Mouse (Mus musculus) liver, embryonic 16.5 days (tissue): ENCODE data around the gene Dmd. TPM values are rescaled to one million over a fixed set of nuclear protein-coding genes. Genes with fewer than 3 reads are reported as not detected.
"Not testable (repeated sequence)": the region's sequence is repeated elsewhere in the genome, so short reads cannot be mapped to it uniquely, and the experiment has no call there.

Experiments used
- ATAC-seq: fragments of 200-750 bp; cut with Nextera tagmentation; 2 replicates; pipeline ENCODE4 v1.8.0; 2017; ENCODE audit warnings: low read depth, mild to moderate bottlenecking, moderate number of reproducible peaks, moderate library complexity
- H3K27ac ChIP-seq: fragments of 300-500 bp; sonication (generic); 2 replicates; pipeline ENCODE4 v1.5.1; 2014; ENCODE audit warnings: mild to moderate bottlenecking, low read length
- H3K27me3 ChIP-seq: fragments of 300-500 bp; sonication (generic); 2 replicates; pipeline ENCODE4 v1.6.1; 2014; ENCODE audit warnings: low read depth, low read length, mixed read lengths; ENCODE audit not compliant: control insufficient read depth, insufficient read depth
- H3K36me3 ChIP-seq: fragments of 300-500 bp; sonication (generic); 2 replicates; pipeline ENCODE4 v1.6.1; 2014; ENCODE audit warnings: mild to moderate bottlenecking; ENCODE audit not compliant: control insufficient read depth, insufficient read depth
- H3K4me1 ChIP-seq: fragments of 300-500 bp; sonication (generic); 2 replicates; pipeline ENCODE4 v1.6.1; 2014; ENCODE audit warnings: low read depth, low read length, mixed read lengths; ENCODE audit not compliant: control insufficient read depth
- H3K4me2 ChIP-seq: fragments of 300-500 bp; sonication (generic); 2 replicates; pipeline ENCODE4 v1.6.1; 2014; ENCODE audit warnings: low read depth, low read length, mixed read lengths
- H3K4me3 ChIP-seq: fragments of 300-500 bp; sonication (generic); 2 replicates; pipeline ENCODE4 v1.5.1; 2014; ENCODE audit warnings: low read depth, mild to moderate bottlenecking, low read length
- H3K9ac ChIP-seq: fragments of 300-500 bp; sonication (generic); 2 replicates; pipeline ENCODE4 v1.6.1; 2014; ENCODE audit warnings: low read depth, low read length
- H3K9me3 ChIP-seq: fragments of 300-500 bp; sonication (generic); replicated peaks from 2 replicates; pipeline ENCODE4 v1.6.1; 2016; ENCODE audit warnings: low read length; ENCODE audit not compliant: control insufficient read depth
- WGBS: fragments of 180-500 bp; shearing (Covaris S2); extraction: QIAGEN DNeasy Blood & Tissue Kit; methylation state at CpG from one replicate; pipeline ENCODE4 v1.1.7; 2014; ENCODE audit not compliant: insufficient replicate concordance; 5-methylcytosine and 5-hydroxymethylcytosine counted together
- polyA plus RNA-seq: library from polyadenylated mRNA; unstranded; fragments of >200 nt; fragmentation: Nextera tagmentation; extraction: Ambion mirVana; gene quantifications from 2 replicates; pipeline ENCODE4 v1.2.1, GENCODE M21; 2015

Dmd gene
- polyA plus RNA-seq, 1 experiment from 2014 or later: 10.0 TPM

GRCm38 (mm10) chrX:83674998-83675397 lies 726.3 kb downstream of the Dmd start:
- Histone ChIP-seq H3K36me3 (no peaks in the 10 kb centered on the region), H3K9ac (no peak overlapping the region), H3K4me2 (no peak overlapping the region), H3K27ac (no peak overlapping the region), H3K4me3 (no peak overlapping the region), H3K9me3 (no peaks in the 10 kb centered on the region), H3K4me1 (no peaks in the 10 kb centered on the region), H3K27me3 (no peaks in the 10 kb centered on the region)
- ATAC-seq: no peak
- WGBS: 57% methylated on average over 1 of the region's 1 CpGs

DNA sequence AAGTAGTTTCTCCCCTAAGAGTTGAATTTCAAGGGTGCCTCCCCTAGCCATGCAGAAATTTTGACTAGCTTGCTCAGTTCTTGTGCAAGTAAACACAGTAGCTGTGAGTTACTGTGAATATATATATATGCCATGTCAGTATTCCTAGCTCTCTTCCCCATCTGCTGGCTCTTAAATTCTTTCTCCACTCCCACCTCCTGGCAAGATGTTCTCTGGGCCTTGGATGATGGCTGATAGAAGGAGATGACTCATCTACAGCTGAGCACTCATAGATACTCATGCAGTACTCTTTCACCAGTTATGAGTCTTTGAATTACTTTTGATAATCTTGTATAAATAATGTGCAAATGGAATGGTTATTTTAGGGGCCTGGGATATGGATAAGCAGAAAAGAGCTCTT lies 737.9 kb downstream of the Dmd start:
- no peaks in the 10 kb centered on the region for H3K4me1 ChIP-seq
- no peaks in the 10 kb centered on the region for H3K36me3 ChIP-seq
- no peaks in the 10 kb centered on the region for H3K9me3 ChIP-seq
- no peak overlapping the region for H3K4me3 ChIP-seq
- ATAC-seq: no peak
- H3K9ac ChIP-seq: no peak overlapping the region
- H3K27me3 ChIP-seq: no peaks in the 10 kb centered on the region
- no peak overlapping the region for H3K27ac ChIP-seq
- no peak overlapping the region for H3K4me2 ChIP-seq

DNA sequence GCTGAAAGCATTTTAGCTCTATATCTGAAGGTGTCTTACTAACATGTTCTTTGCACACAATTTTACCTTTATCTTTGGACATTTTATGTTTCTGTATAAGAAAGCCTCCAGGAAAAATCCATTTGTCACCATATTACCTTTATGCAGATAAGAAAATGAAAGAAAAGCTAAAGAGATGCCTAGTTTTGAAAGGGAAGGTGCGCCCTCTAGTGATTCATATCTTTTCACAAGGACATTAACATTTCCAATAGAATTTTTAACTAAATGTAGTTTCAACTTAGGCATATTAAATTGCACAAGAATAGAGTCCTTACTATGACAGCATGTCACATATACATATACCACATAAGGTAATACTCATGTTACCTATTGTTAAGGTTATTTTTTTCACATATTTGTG lies 791.9 kb downstream of the Dmd start:
- ATAC-seq: no peak

DNA sequence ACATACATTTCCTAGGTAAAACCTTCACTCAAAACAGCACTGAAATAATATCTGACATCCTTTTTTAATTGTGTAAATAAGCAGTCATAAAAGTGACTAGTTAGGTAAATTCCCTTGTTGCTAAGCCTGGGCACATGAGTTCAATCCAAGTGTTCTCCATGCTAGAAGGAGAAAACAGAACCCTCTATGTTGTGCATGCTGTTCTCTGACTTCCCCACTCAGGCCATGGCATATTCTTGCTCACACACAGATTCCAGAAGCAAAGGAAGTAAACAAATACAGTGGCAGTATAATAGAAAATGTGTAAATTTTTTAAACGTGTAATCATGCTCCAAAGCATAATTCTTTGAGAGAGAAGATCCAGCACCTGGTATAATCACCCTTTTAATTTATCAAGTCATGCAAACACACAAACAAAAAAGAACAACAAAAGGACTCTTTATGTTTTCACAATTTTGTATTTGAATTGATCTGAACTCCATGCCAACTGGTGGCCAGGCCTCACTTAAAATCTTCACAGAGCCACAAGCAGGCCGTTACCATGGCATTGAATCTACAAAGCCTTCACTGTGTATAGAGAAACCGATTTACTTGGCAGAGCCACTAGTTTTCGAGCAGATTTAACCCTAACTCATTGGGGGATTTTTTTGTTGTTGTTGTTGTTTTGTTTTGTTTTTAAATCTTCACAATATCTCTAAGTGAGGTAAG lies 797.8 kb downstream of the Dmd start:
- ATAC-seq: no peak
- WGBS: 48% methylated on average over 4 of the region's 4 CpGs

More for the DNA sequence above, 791.9 kb downstream of the Dmd start:
- Histone ChIP-seq H3K9me3 (no peaks in the 10 kb centered on the region), H3K4me3 (no peak overlapping the region), H3K4me1 (no peaks in the 10 kb centered on the region), H3K36me3 (no peaks in the 10 kb centered on the region), H3K9ac (no peak overlapping the region), H3K4me2 (no peak overlapping the region), H3K27me3 (no peaks in the 10 kb centered on the region), H3K27ac (no peak overlapping the region)
- WGBS: 10% methylated on average over 1 of the region's 1 CpGs

DNA sequence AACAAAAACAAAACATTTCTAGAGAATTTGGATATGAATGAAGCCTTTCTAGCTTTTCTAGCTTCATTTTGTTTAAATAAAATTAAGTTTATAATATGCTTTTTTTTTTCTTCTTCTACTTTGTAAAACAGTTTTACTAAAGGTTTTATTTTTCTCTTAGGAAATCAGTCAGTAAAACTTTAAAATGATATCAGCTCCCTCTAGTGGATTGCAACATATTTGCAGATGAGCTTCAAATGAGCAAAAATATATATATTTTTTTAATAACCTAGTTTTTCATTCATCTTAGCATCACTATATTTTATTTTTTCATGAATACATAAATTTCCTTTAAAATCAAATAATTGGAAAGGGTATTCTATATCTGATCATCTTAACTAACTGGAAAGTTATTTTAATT lies 838.7 kb downstream of the Dmd start:
- Histone ChIP-seq H3K4me2 (no peak overlapping the region), H3K9me3 (no peaks in the 10 kb centered on the region), H3K27ac (no peak overlapping the region), H3K9ac (no peak overlapping the region), H3K27me3 (no peaks in the 10 kb centered on the region), H3K36me3 (no peaks in the 10 kb centered on the region), H3K4me1 (no peaks in the 10 kb centered on the region), H3K4me3 (no peak overlapping the region)
- no peak for ATAC-seq

More for the DNA sequence above, 797.8 kb downstream of the Dmd start:
- H3K4me2 ChIP-seq: no peak overlapping the region
- no peak overlapping the region for H3K9ac ChIP-seq
- no peak overlapping the region for H3K4me3 ChIP-seq
- no peaks in the 10 kb centered on the region for H3K27me3 ChIP-seq
- H3K27ac ChIP-seq: no peak overlapping the region
- no peaks in the 10 kb centered on the region for H3K9me3 ChIP-seq
- no peaks in the 10 kb centered on the region for H3K36me3 ChIP-seq
- H3K4me1 ChIP-seq: no peaks in the 10 kb centered on the region

DNA sequence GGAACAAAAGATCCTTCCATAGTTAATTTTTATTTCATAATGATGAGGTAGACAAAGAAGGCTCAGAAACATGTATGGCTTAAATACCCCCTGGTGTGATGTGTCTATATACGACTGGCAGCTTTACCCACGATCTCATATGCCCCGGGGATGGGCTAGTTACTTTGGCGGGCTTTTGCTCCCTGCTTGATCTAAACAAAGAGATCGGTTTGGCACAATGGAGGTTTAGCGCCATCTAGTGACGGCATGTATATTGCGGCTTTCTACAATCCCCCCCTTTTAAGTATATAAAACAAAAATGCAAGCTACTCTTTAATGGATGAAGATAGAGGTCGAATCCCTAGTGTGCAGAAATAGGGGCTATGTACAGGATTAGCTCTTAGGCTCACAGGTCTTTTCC lies 918.8 kb downstream of the Dmd start:
- H3K4me1 ChIP-seq, H3K9me3 ChIP-seq, ATAC-seq, H3K4me2 ChIP-seq, H3K27ac ChIP-seq, H3K27me3 ChIP-seq, H3K9ac ChIP-seq, H3K36me3 ChIP-seq, H3K4me3 ChIP-seq: not testable (repeated sequence)
- WGBS: 25% methylated on average over 9 of the region's 9 CpGs

DNA sequence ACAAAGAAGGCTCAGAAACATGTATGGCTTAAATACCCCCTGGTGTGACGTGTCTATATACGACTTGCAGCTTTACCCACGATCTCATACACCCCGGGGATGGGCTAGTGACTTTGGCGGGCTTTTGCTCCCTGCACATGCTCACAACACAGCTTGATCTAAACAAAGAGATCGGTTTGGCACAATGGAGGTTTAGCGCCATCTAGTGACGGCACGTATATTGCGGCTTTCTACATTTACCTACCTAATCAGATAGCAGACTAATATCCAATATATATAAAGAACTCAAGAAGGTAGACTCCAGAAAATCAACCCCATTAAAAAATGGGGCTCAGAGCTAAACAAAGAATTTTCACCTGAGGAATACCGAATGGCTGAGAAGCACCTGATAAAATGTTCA lies 926.7 kb downstream of the Dmd start:
- not testable (repeated sequence) for H3K36me3 ChIP-seq, H3K9ac ChIP-seq, H3K4me3 ChIP-seq, H3K9me3 ChIP-seq, ATAC-seq, H3K27ac ChIP-seq, H3K4me1 ChIP-seq, H3K4me2 ChIP-seq, H3K27me3 ChIP-seq
- 70% methylated on average over 11 of the region's 11 CpGs for WGBS

DNA sequence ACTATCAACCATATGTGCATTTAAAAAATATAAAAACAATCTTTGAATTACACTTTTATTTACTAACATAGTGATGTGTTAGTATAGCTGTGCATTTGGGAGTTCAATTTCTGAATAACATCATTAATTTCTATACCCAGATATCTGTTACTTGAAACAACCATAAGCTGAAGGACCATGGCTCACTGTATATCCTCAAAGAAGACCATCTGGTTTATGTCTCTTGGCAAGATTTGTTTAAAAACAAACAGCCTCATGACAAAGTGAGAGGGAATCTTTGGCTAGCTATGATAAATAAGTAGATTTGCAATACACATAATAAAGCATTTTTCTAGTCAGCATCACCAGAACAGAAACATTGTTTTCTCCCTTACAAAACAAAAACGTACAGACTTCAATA lies 1027.2 kb downstream of the Dmd start:
- 37% methylated on average over 1 of the region's 1 CpGs for WGBS
- Histone ChIP-seq H3K9ac (no peak overlapping the region), H3K27ac (no peak overlapping the region), H3K36me3 (no peaks in the 10 kb centered on the region), H3K27me3 (no peaks in the 10 kb centered on the region), H3K4me3 (no peak overlapping the region), H3K9me3 (no peaks in the 10 kb centered on the region), H3K4me1 (no peaks in the 10 kb centered on the region), H3K4me2 (no peak overlapping the region)
- ATAC-seq: no peak

DNA sequence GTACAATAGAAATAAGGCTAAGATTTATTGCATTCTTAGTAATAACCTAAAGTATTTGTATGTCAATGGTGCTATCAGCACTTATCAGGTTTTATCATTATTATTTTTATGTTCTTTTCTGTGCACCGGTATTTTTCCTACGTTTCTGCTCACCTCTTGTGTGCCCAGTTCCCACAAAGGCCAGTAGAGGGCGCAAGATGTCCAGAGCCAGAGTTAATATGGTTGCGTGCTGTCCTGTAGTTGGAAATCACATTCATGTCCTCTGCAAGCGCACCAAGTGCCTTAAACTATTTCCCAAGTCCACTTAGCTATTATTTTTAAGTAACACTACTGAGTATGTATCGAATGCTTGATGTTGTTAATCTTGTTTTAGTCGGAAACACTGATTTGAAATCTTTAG lies 1052.6 kb downstream of the Dmd start:
- Histone ChIP-seq H3K9me3 (no peaks in the 10 kb centered on the region), H3K4me2 (no peak overlapping the region), H3K36me3 (no peaks in the 10 kb centered on the region), H3K4me1 (no peaks in the 10 kb centered on the region), H3K9ac (no peak overlapping the region), H3K4me3 (no peak overlapping the region), H3K27me3 (no peaks in the 10 kb centered on the region), H3K27ac (no peak overlapping the region)
- WGBS: 29% methylated on average over 7 of the region's 7 CpGs
- no peak for ATAC-seq
